In the genomic region with DNA sequence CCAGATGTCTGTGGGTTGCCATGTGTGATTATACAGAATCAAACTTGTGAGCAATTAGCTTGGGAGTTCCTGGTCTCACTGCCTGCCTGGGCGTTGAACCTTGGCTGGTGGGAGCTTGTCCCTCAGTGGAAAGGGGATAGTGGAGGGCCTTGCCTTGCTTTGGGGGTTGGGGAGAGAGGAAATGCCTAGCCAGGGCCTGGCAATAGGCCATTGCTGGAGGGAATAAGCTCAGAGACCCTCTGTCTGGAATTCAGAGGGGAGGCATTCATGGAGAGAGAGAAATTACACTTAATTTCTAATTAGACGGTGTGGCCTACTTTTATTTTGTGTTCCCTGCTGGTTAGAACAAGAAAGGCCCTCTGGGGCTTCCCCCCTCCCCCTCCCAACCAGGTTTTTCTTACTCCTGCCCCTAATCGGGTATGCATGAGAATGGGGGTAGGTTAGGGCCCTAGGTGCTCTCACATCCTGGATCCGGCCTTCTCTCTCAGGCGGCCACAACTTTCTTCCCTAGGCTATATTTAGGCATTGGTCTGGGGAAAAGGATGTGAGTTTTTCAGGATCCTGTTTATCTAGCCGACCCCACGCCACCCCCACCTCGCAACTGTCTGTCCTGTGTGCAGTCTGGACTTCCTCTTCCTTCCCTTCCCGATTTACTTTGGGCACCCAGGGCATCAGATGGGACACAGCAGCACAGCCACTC, we compare ENCODE assay signal across 10 mouse cellular contexts. TPM values are rescaled to one million over a fixed set of nuclear protein-coding genes. Genes with fewer than 3 reads are reported as not detected.
DNase-seq lines count a peak whose midpoint lies in the region; ATAC-seq lines count a peak whose summit lies in the region.
"Had no signal": no experiment of that assay in that cellular context is flagged by ENCODE, and none has a peak within 500 bp of the region (broad histone marks: within the 10 kb centered on the region; RNA-seq: fewer than 3 reads in every experiment).

No protein-coding gene starts in this region.

- ATAC-seq in embryonic facial prominence, embryonic 11.5 days (replicated peaks; ENCODE audit: insufficient number of reproducible peaks, low FRiP score, low TSS enrichment, low read depth) = no peak
- ATAC-seq in kidney, embryonic 15.5 days (replicated peaks; ENCODE audit: low FRiP score) = peak; percentile 63; the same call in 1 of the 2 replicates
- ATAC-seq: inflammation-experienced regulatory T-cells, adult 6 months had no signal

- WGBS in embryonic facial prominence, embryonic 11.5 days = 37% methylated on average over 9 of the region's 9 CpGs
- 37% methylated on average over 9 of the region's 9 CpGs for WGBS in kidney, embryonic 15.5 days

- no peak overlapping the region for H3K4me2 ChIP-seq in embryonic facial prominence, embryonic 11.5 days (ENCODE audit: low read depth, low read length)
- no peak overlapping the region for H3K4me2 ChIP-seq in kidney, embryonic 15.5 days

- peak; percentile 55 for DNase-seq in kidney, adult 11 months
- no peak for DNase-seq in kidney, adult 9 months
- no peak for DNase-seq in embryonic facial prominence, embryonic 11.5 days (ENCODE audit: low spot score)
- DNase-seq in lung, postnatal 14 days = peak; percentile 55
- no peak for DNase-seq in layer of hippocampus, postnatal 14 days (ENCODE audit: low spot score in 2 of 2)
- DNase-seq in ovary, postnatal 36 days (ENCODE audit: low spot score) = no peak
- DNase-seq in embryo, embryonic 11 days = no peak

- H3K27ac ChIP-seq in embryonic facial prominence, embryonic 11.5 days (replicated peaks; ENCODE audit: low read depth, low read length) = 0 out of 2 replicates have a peak overlapping the region, but pooled peaks have one; percentile 41
- peak overlapping the region; percentile 80 for H3K27ac ChIP-seq in kidney, embryonic 15.5 days

- H3K4me1 ChIP-seq in embryonic facial prominence, embryonic 11.5 days (ENCODE audit: control insufficient read depth, insufficient read depth, low read length) = 0 out of 2 replicates have a peak, but pooled peaks cover 2% of the 10 kb centered on the region
- H3K4me1 ChIP-seq in kidney, embryonic 15.5 days = peaks cover 46% of the 10 kb centered on the region

- H3K9me3 ChIP-seq in embryonic facial prominence, embryonic 11.5 days (replicated peaks; ENCODE audit: control insufficient read depth, low read length) = no peaks in the 10 kb centered on the region
- H3K9me3 ChIP-seq in kidney, embryonic 15.5 days (replicated peaks) = no peaks in the 10 kb centered on the region

- no peak overlapping the region for H3K4me3 ChIP-seq in embryonic facial prominence, embryonic 11.5 days (ENCODE audit: low read depth, low read length)
- no peak overlapping the region for H3K4me3 ChIP-seq in kidney, embryonic 15.5 days (replicated peaks)

- no peaks in the 10 kb centered on the region for H3K36me3 ChIP-seq in embryonic facial prominence, embryonic 11.5 days (replicated peaks; ENCODE audit: control insufficient read depth, insufficient read depth, low read depth, low read length)
- H3K36me3 ChIP-seq in kidney, embryonic 15.5 days = peaks cover 21% of the 10 kb centered on the region

- H3K27me3 ChIP-seq in embryonic facial prominence, embryonic 11.5 days (ENCODE audit: control insufficient read depth, insufficient read depth, low read length) = no peaks in the 10 kb centered on the region
- no peaks in the 10 kb centered on the region for H3K27me3 ChIP-seq in kidney, embryonic 15.5 days

- no peak overlapping the region for H3K9ac ChIP-seq in embryonic facial prominence, embryonic 11.5 days (replicated peaks; ENCODE audit: low read length)
- H3K9ac ChIP-seq in kidney, embryonic 15.5 days = no peak overlapping the region

RNA-seq across cellular contexts. Expression of a gene that starts 11.7 kb away (rescaled TPM):
- 0.35 and 0.49 TPM in 2 replicates for polyA plus RNA-seq in embryonic facial prominence, embryonic 11.5 days (2014; fragmentation: Nextera tagmentation; extraction: Ambion mirVana)
- 1.5 and 2.3 TPM in 2 replicates for polyA plus RNA-seq in kidney, embryonic 15.5 days (2015; fragmentation: Nextera tagmentation; extraction: Ambion mirVana)
- not detected for total RNA-seq in layer of hippocampus, postnatal 14 days (2021)
- polyA plus RNA-seq: cortical plate, adult 2 months had no signal

RNA-seq across cellular contexts. Expression of a gene that starts 12.8 kb away (rescaled TPM):
- 12.3 and 14.5 TPM in 2 replicates for polyA plus RNA-seq in embryonic facial prominence, embryonic 11.5 days (2014; fragmentation: Nextera tagmentation; extraction: Ambion mirVana)
- polyA plus RNA-seq in kidney, embryonic 15.5 days (2015; fragmentation: Nextera tagmentation; extraction: Ambion mirVana) = 30.4 and 31.8 TPM in 2 replicates
- 100 to 1,000 TPM; 159 to 173 TPM for total RNA-seq in layer of hippocampus, postnatal 14 days (2021)

RNA-seq across cellular contexts. Expression of a gene that starts 50.8 kb away (rescaled TPM):
- polyA plus RNA-seq in embryonic facial prominence, embryonic 11.5 days (2014; fragmentation: Nextera tagmentation; extraction: Ambion mirVana) = 10.6 and 60.0 TPM in 2 replicates
- not detected in 2 replicates for polyA plus RNA-seq in kidney, embryonic 15.5 days (2015; fragmentation: Nextera tagmentation; extraction: Ambion mirVana)
- not detected for total RNA-seq in layer of hippocampus, postnatal 14 days (2021)
- polyA plus RNA-seq: cortical plate, adult 2 months had no signal

Comparison
In these comparisons a context has a peak if more than half of its experiments do, and no peak if none do; other contexts are left out.
1. DNase-seq: peak in kidney, adult 11 months (single experiment) and lung, postnatal 14 days (single experiment); none in kidney, adult 9 months (single experiment), embryonic facial prominence, embryonic 11.5 days (single experiment), layer of hippocampus, postnatal 14 days (0 of 2), ovary, postnatal 36 days (single experiment) and embryo, embryonic 11 days (single experiment).
2. RNA of a gene that starts 50.8 kb away (polyA plus RNA-seq): 10.6 to 60.0 TPM in embryonic facial prominence, embryonic 11.5 days; not detected in kidney, embryonic 15.5 days; every median in the first group is over 10 times any median in the second.